Mouse (Mus musculus) liver, embryonic 11.5 days (tissue): Measurements from ENCODE around the gene Gm10197. TPM values are rescaled to one million over a fixed set of nuclear protein-coding genes. Genes with fewer than 3 reads are reported as not detected.

ENCODE experiments used
- ATAC-seq: fragments of 200-750 bp; cut with Nextera tagmentation; replicated peaks from 2 replicates; pipeline ENCODE4 v1.8.0; 2017; ENCODE audit warnings: moderate number of reproducible peaks, mild to moderate bottlenecking, moderate TSS enrichment, moderate library complexity; ENCODE audit not compliant: low FRiP score
- DNase-seq: peaks from one replicate; pipeline ENCODE4 v3.0.0-alpha.2; 2017; ENCODE audit warnings: low spot score
- H3K27ac ChIP-seq: fragments of 300-500 bp; sonication (generic); 2 replicates; pipeline ENCODE4 v1.5.1; 2014; ENCODE audit warnings: mild to moderate bottlenecking, low read depth, low read length, control low read depth
- H3K27me3 ChIP-seq: fragments of 300-500 bp; sonication (generic); replicated peaks from 2 replicates; pipeline ENCODE4 v1.6.1; 2014; ENCODE audit warnings: low read length, mixed read lengths; ENCODE audit not compliant: control insufficient read depth, insufficient read depth
- H3K36me3 ChIP-seq: fragments of 300-500 bp; sonication (generic); 2 replicates; pipeline ENCODE4 v1.6.1; 2014; ENCODE audit warnings: mild to moderate bottlenecking, low read length, moderate library complexity, mixed read lengths; ENCODE audit not compliant: control insufficient read depth, insufficient read depth
- H3K4me1 ChIP-seq: fragments of 300-500 bp; sonication (generic); replicated peaks from 2 replicates; pipeline ENCODE4 v1.6.1; 2014; ENCODE audit warnings: low read length, mixed read lengths; ENCODE audit not compliant: control insufficient read depth, insufficient read depth
- H3K4me2 ChIP-seq: fragments of 300-500 bp; sonication (generic); 2 replicates; pipeline ENCODE4 v1.6.1; 2014; ENCODE audit warnings: mild to moderate bottlenecking, control low read depth, moderate library complexity
- H3K4me3 ChIP-seq: fragments of 300-500 bp; sonication (generic); 2 replicates; pipeline ENCODE4 v1.5.1; 2014; ENCODE audit warnings: low read depth, low read length, control low read depth
- H3K9ac ChIP-seq: fragments of 300-500 bp; sonication (generic); 2 replicates; pipeline ENCODE4 v1.6.1; 2014; ENCODE audit warnings: low read depth, low read length, control low read depth
- H3K9me3 ChIP-seq: fragments of 300-500 bp; sonication (generic); 2 replicates; pipeline ENCODE4 v1.6.1; 2016; ENCODE audit warnings: low read length, inconsistent platforms, mixed read lengths; ENCODE audit not compliant: control insufficient read depth
- WGBS: fragments of 180-500 bp; shearing (Covaris S2); extraction: QIAGEN DNeasy Blood & Tissue Kit; methylation state at CpG from one replicate; pipeline ENCODE4 v1.1.7; 2014; 5-methylcytosine and 5-hydroxymethylcytosine counted together
- polyA plus RNA-seq: library from polyadenylated mRNA; unstranded; fragments of >200 nt; fragmentation: Nextera tagmentation; extraction: Ambion mirVana; gene quantifications from 2 replicates; pipeline ENCODE4 v1.2.1, GENCODE M21; 2014

Gene Gm10197
- polyA plus RNA-seq, 1 experiment from 2014 or later: not detected

- 83% methylated on average over 12 of the region's 12 CpGs for WGBS
- ATAC-seq (no peak), DNase-seq (no peak)
- Histone ChIP-seq H3K36me3 (no peaks in the 10 kb centered on the region), H3K9me3 (no peaks in the 10 kb centered on the region), H3K9ac (no peak overlapping the region), H3K4me1 (peaks cover 34% of the 10 kb centered on the region), H3K27ac (no peak overlapping the region), H3K4me3 (no peak overlapping the region), H3K4me2 (no peak overlapping the region), H3K27me3 (no peaks in the 10 kb centered on the region)
Measured at GRCm38 (mm10) chr19:53322438-53323048, 49.0 kb downstream of the Gm10197 start.

Other genes starting within 250 kb of the Gm10197 start
- gene Add3, start 231.3 kb downstream of the Gm10197 start, polyA plus RNA-seq: 65.0 and 69.0 TPM in 2 replicates
- 34.3 and 42.6 TPM in 2 replicates for gene Mxi1, start 61.2 kb downstream of the Gm10197 start, polyA plus RNA-seq
- gene Smndc1, start 18.8 kb upstream of the Gm10197 start, polyA plus RNA-seq: 53.8 and 54.2 TPM in 2 replicates
- 6.7 TPM in 2 replicates for gene Dusp5, start 157.3 kb upstream of the Gm10197 start, polyA plus RNA-seq
- gene Nutf2-ps1, start 217.3 kb upstream of the Gm10197 start, polyA plus RNA-seq: 400 and 410 TPM in 2 replicates
- 80.6 and 82.5 TPM in 2 replicates for gene Smc3, start 228.6 kb upstream of the Gm10197 start, polyA plus RNA-seq